Mouse (Mus musculus) cerebellum, adult 2 months (tissue): Measurements from ENCODE around the gene Dennd4b. TPM values are rescaled to one million over a fixed set of nuclear protein-coding genes. Genes with fewer than 3 reads are reported as not detected.
"Not testable (repeated sequence)": the region's sequence is repeated elsewhere in the genome, so short reads cannot be mapped to it uniquely, and the experiment has no call there.

Source experiments
- DNase-seq, 2 experiments: peaks; one replicate each; pipeline ENCODE4 v3.0.0; 2021
- H3K27ac ChIP-seq: fragments of 200-500 bp; 2 replicates; pipeline ENCODE4 v1.5.1; 2012; ENCODE audit warnings: low read length, control low read depth, inconsistent platforms; ENCODE audit not compliant: insufficient read depth
- H3K27me3 ChIP-seq: fragments of 200-500 bp; 2 replicates; pipeline ENCODE4 v1.6.1; 2012; ENCODE audit warnings: inconsistent platforms, mild to moderate bottlenecking, low read length, moderate library complexity; ENCODE audit not compliant: control insufficient read depth, insufficient read depth
- H3K4me1 ChIP-seq: fragments of 200-500 bp; 2 replicates; pipeline ENCODE4 v1.6.1; 2011; ENCODE audit warnings: low read length; ENCODE audit not compliant: control insufficient read depth, insufficient read depth
- H3K4me3 ChIP-seq: fragments of 200-500 bp; replicated peaks from 2 replicates; pipeline ENCODE3; 2011; ENCODE audit warnings: mild to moderate bottlenecking, low read depth, low read length, control low read depth; ENCODE audit not compliant: insufficient read depth
- CTCF ChIP-seq: fragments of 200-500 bp; IDR thresholded peaks from 2 replicates; pipeline ENCODE4 v1.5.1; 2011; ENCODE audit warnings: low read depth, mild to moderate bottlenecking, control low read depth, low read length, moderate library complexity, borderline replicate concordance; ENCODE audit not compliant: insufficient read depth
- POLR2A ChIP-seq: fragments of 200-500 bp; IDR thresholded peaks from 2 replicates; pipeline ENCODE4 v1.6.1; 2011; ENCODE audit warnings: low read length, control low read depth, borderline replicate concordance; ENCODE audit not compliant: insufficient read depth
- WGBS: fragments of 180-500 bp; shearing (Covaris S2); methylation state at CpG from one replicate; pipeline ENCODE4 v1.1.7; 2018; 5-methylcytosine and 5-hydroxymethylcytosine counted together
- polyA plus RNA-seq: library from polyadenylated mRNA; depleted of rRNA; stranded (reverse); fragments of >200 nt; gene quantifications from 2 replicates; pipeline ENCODE4 v1.2.3, GENCODE M21; 2012

Gene Dennd4b
- polyA plus RNA-seq, 1 experiment, result 65.4 TPM

- Histone ChIP-seq H3K27ac (peak overlapping the region; percentile 55), H3K27me3 (no peaks in the 10 kb centered on the region), H3K4me1 (peaks cover 5% of the 10 kb centered on the region), H3K4me3 (peak overlapping the region; percentile 53)
- DNase-seq, result no peak
- no peak for TF ChIP-seq POLR2A
- no peak for TF ChIP-seq CTCF
- WGBS, result 0% methylated on average over 3 of the region's 3 CpGs
Observed at GRCm38 (mm10) chr3:90247630-90247959, 17.4 kb upstream of the Dennd4b start.

GRCm38 (mm10) chr3:90247960-90248745, 16.8 kb upstream of the Dennd4b start, which contains the start of gene Slc39a1:
Gene Slc39a1, plus strand, starts transcription at chr3:90248172.
- TF ChIP-seq POLR2A (peak; percentile 49; the same call in 1 of the 2 replicates), CTCF (no peak)
- Histone ChIP-seq H3K27me3 (no peaks in the 10 kb centered on the region), H3K4me1 (peaks cover 5% of the 10 kb centered on the region), H3K4me3 (peak within 1 kb of the TSS; percentile 96), H3K27ac (peak within 1 kb of the TSS; percentile 92)
- 1% methylated on average over 44 of the region's 44 CpGs for WGBS
- DNase-seq, result peak; percentile 92 to 94

GRCm38 (mm10) chr3:90248746-90249100, 16.3 kb upstream of the Dennd4b start:
- H3K27me3 ChIP-seq, result no peaks in the 10 kb centered on the region

GRCm38 (mm10) chr3:90250791-90251190, 14.2 kb upstream of the Dennd4b start:
- H3K4me3 ChIP-seq, result no peak overlapping the region
- no peak for DNase-seq
- H3K4me1 ChIP-seq, result peaks cover 6% of the 10 kb centered on the region
- H3K27ac ChIP-seq, result no peak overlapping the region
- TF ChIP-seq POLR2A, result no peak
- TF ChIP-seq CTCF, result no peak
- no peaks in the 10 kb centered on the region for H3K27me3 ChIP-seq
- 89% methylated on average over 6 of the region's 6 CpGs for WGBS

More at GRCm38 (mm10) chr3:90248746-90249100, 16.3 kb upstream of the Dennd4b start:
- WGBS, result 6% methylated on average over 10 of the region's 10 CpGs
- peak in 1 of 2 experiments; percentile 54 for DNase-seq
- TF ChIP-seq POLR2A, result no peak
- no peak for TF ChIP-seq CTCF
- Histone ChIP-seq H3K4me3 (peak overlapping the region; percentile 96), H3K27ac (peak overlapping the region; percentile 92; the same call in 1 of the 2 replicates), H3K4me1 (peaks cover 5% of the 10 kb centered on the region)

GRCm38 (mm10) chr3:90251731-90252226, 13.2 kb upstream of the Dennd4b start:
- H3K27me3 ChIP-seq, DNase-seq, H3K27ac ChIP-seq, H3K4me3 ChIP-seq: not testable (repeated sequence)
- 57% methylated on average over 11 of the region's 12 CpGs for WGBS
- peaks cover 14% of the 10 kb centered on the region for H3K4me1 ChIP-seq

- not testable (repeated sequence) for H3K27me3 ChIP-seq, DNase-seq, H3K27ac ChIP-seq, H3K4me3 ChIP-seq
- 40% methylated on average over 2 of the region's 2 CpGs for WGBS
- H3K4me1 ChIP-seq, result peaks cover 19% of the 10 kb centered on the region
Observed at GRCm38 (mm10) chr3:90252659-90253058, 12.3 kb upstream of the Dennd4b start.

GRCm38 (mm10) chr3:90253174-90253573, 11.8 kb upstream of the Dennd4b start:
- DNase-seq, H3K27ac ChIP-seq, H3K27me3 ChIP-seq, H3K4me3 ChIP-seq: not testable (repeated sequence)
- H3K4me1 ChIP-seq, result peaks cover 24% of the 10 kb centered on the region
- 50% methylated on average over 1 of the region's 1 CpGs for WGBS

GRCm38 (mm10) chr3:90253653-90254418, 11.1 kb upstream of the Dennd4b start, which contains the start of gene Crtc2:
Gene Crtc2, plus strand, starts transcription at chr3:90254163.
- TF ChIP-seq CTCF (no peak), POLR2A (0 out of 2 replicates have a peak, but pooled peaks have one; percentile 43)
- Histone ChIP-seq H3K27ac (peak within 1 kb of the TSS; percentile 85), H3K27me3 (no peaks in the 10 kb centered on the region), H3K4me3 (peak within 1 kb of the TSS; percentile 87), H3K4me1 (peaks cover 31% of the 10 kb centered on the region)
- 0% methylated on average over 39 of the region's 40 CpGs for WGBS
- DNase-seq, result peak; percentile 96 to 99
